Mouse (Mus musculus) intestine, postnatal 0 days (tissue): ENCODE measurements at regions not wholly inside any gene's neighbourhood (a gene's known extent, or its start where the extent isn't known, plus 50 kb on each side); places are given as distances from the start of the nearest gene placed in this dataset.

Experiments used
- ATAC-seq: fragments of 200-750 bp; cut with Nextera tagmentation; 2 replicates; pipeline ENCODE4 v1.8.0; 2017; ENCODE audit warnings: mild to moderate bottlenecking, moderate TSS enrichment, moderate library complexity
- H3K27ac ChIP-seq: fragments of 300-500 bp; sonication (generic); 2 replicates; pipeline ENCODE4 v1.5.1; 2014; ENCODE audit warnings: mild to moderate bottlenecking, low read depth, low read length, moderate library complexity
- H3K27me3 ChIP-seq: fragments of 300-500 bp; sonication (generic); replicated peaks from 2 replicates; pipeline ENCODE4 v1.6.1; 2014; ENCODE audit warnings: low read length, mixed read lengths; ENCODE audit not compliant: control insufficient read depth, insufficient read depth
- H3K36me3 ChIP-seq: fragments of 300-500 bp; sonication (generic); 2 replicates; pipeline ENCODE4 v1.6.1; 2014; ENCODE audit warnings: mild to moderate bottlenecking, moderate library complexity; ENCODE audit not compliant: control insufficient read depth, insufficient read depth
- H3K4me1 ChIP-seq: fragments of 300-500 bp; sonication (generic); replicated peaks from 2 replicates; pipeline ENCODE4 v1.6.1; 2014; ENCODE audit warnings: antibody characterized with exemption, low read length, mixed read lengths; ENCODE audit not compliant: control insufficient read depth, insufficient read depth
- H3K4me2 ChIP-seq: fragments of 300-500 bp; sonication (generic); replicated peaks from 2 replicates; pipeline ENCODE4 v1.6.1; 2014; ENCODE audit warnings: low read depth, mild to moderate bottlenecking, moderate library complexity
- H3K4me3 ChIP-seq: fragments of 300-500 bp; sonication (generic); 2 replicates; pipeline ENCODE4 v1.5.1; 2014; ENCODE audit warnings: low read depth, low read length
- H3K9ac ChIP-seq: fragments of 300-500 bp; sonication (generic); 2 replicates; pipeline ENCODE4 v1.6.1; 2014; ENCODE audit warnings: mild to moderate bottlenecking, low read depth, low read length
- H3K9me3 ChIP-seq: fragments of 300-500 bp; sonication (generic); 2 replicates; pipeline ENCODE4 v1.6.1; 2016; ENCODE audit warnings: mixed run types; ENCODE audit not compliant: control insufficient read depth
- CTCF ChIP-seq: sonication (generic); IDR thresholded peaks from 2 replicates; pipeline ENCODE4 v1.5.1; 2016; ENCODE audit warnings: low read depth, mild to moderate bottlenecking, control low read depth, antibody characterized with exemption, moderate library complexity
- WGBS: fragments of 180-500 bp; shearing (Covaris S2); extraction: QIAGEN DNeasy Blood & Tissue Kit; methylation state at CpG from one replicate; pipeline ENCODE4 v1.1.7; 2014; 5-methylcytosine and 5-hydroxymethylcytosine counted together

GRCm38 (mm10) chr19:45288722-45289121, 53.1 kb upstream of the Lbx1 start:
- Histone ChIP-seq H3K36me3 (no peaks in the 10 kb centered on the region), H3K27ac (no peak overlapping the region), H3K4me1 (no peaks in the 10 kb centered on the region), H3K27me3 (peaks cover 10% of the 10 kb centered on the region), H3K9me3 (no peaks in the 10 kb centered on the region), H3K4me2 (no peak overlapping the region), H3K9ac (no peak overlapping the region), H3K4me3 (no peak overlapping the region)
- WGBS: 74% methylated on average over 2 of the region's 2 CpGs
- TF ChIP-seq CTCF: no peak
- no peak for ATAC-seq

DNA sequence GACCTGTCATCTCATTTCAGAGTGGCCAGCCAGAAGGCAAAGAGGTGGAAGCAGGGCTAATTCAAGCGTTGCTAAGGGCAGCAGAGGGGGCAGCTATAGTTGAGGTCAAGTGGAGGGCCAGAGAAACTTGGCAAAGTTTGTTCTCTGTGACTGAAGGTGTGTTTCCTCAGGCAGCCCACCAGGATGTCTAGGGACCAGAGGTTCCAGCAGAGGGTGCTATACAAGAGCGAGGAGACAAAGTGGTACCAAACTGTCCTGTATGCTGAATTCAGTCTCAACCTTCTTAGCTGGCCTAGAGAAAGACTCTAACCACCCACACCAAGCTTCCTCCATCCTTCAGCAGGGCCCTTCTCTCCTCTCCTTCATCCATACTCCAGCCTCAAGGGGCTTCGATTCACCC, 62.2 kb upstream of the Lbx1 start:
- no peak overlapping the region for H3K9ac ChIP-seq
- H3K36me3 ChIP-seq: no peaks in the 10 kb centered on the region
- H3K9me3 ChIP-seq: no peaks in the 10 kb centered on the region
- H3K27ac ChIP-seq: no peak overlapping the region
- no peaks in the 10 kb centered on the region; the same call in 1 of the 2 replicates for H3K4me1 ChIP-seq
- peak; percentile 71 for TF ChIP-seq CTCF
- H3K4me2 ChIP-seq: no peak overlapping the region
- no peak overlapping the region for H3K4me3 ChIP-seq
- no peak for ATAC-seq
- peaks cover 54% of the 10 kb centered on the region for H3K27me3 ChIP-seq
- WGBS: 36% methylated on average over 3 of the region's 3 CpGs

DNA sequence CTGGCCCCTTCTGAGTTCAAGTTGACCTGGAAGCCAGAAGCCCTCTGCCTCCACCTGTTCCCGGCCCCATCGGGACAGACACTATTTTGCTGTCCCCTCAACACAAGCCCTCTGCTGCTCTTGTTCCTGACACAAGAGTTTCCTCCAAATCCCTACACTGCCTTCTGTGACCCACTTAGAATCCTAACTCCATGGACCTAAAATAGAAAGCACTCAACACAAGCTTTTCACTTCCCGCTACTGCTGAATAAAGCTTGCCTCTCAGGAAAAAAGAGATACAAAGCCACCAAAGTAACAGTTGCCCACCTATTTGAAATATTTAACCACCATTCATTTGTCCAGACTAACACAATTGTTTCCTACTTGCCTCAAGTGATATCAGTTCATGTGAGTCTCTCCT, 63.7 kb upstream of the Lbx1 start:
- 73% methylated on average over 3 of the region's 3 CpGs for WGBS
- Histone ChIP-seq H3K27ac (no peak overlapping the region), H3K36me3 (no peaks in the 10 kb centered on the region), H3K27me3 (peaks cover 59% of the 10 kb centered on the region), H3K9ac (no peak overlapping the region), H3K9me3 (no peaks in the 10 kb centered on the region), H3K4me1 (no peaks in the 10 kb centered on the region; the same call in 1 of the 2 replicates), H3K4me2 (no peak overlapping the region), H3K4me3 (no peak overlapping the region)
- ATAC-seq: no peak
- no peak for TF ChIP-seq CTCF

DNA sequence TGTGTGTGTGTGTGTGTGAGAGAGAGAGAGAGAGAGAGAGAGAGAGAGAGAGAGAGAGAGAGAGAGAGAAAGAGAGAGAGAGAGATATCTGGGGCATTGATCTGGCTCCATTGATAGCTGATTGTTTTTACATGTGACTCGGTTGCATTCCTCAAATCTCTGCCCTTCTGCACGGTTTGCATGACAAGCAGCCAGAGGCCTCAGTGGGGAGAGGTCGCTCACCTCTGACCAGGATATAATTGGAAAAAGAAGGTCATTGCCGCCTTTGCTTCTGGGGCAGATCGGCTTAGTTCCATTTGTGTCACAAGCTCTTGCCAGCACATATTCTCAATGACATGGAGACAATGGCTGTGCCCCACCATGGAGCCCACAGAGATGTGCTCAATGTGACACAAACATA, 63.8 kb upstream of the Btrc start:
- Histone ChIP-seq H3K36me3 (no peaks in the 10 kb centered on the region), H3K9ac (no peak overlapping the region), H3K27me3 (peaks cover 63% of the 10 kb centered on the region), H3K9me3 (no peaks in the 10 kb centered on the region), H3K4me2 (no peak overlapping the region), H3K27ac (no peak overlapping the region), H3K4me3 (no peak overlapping the region), H3K4me1 (no peaks in the 10 kb centered on the region; the same call in 1 of the 2 replicates)
- 52% methylated on average over 5 of the region's 5 CpGs for WGBS
- TF ChIP-seq CTCF: no peak
- no peak for ATAC-seq

DNA sequence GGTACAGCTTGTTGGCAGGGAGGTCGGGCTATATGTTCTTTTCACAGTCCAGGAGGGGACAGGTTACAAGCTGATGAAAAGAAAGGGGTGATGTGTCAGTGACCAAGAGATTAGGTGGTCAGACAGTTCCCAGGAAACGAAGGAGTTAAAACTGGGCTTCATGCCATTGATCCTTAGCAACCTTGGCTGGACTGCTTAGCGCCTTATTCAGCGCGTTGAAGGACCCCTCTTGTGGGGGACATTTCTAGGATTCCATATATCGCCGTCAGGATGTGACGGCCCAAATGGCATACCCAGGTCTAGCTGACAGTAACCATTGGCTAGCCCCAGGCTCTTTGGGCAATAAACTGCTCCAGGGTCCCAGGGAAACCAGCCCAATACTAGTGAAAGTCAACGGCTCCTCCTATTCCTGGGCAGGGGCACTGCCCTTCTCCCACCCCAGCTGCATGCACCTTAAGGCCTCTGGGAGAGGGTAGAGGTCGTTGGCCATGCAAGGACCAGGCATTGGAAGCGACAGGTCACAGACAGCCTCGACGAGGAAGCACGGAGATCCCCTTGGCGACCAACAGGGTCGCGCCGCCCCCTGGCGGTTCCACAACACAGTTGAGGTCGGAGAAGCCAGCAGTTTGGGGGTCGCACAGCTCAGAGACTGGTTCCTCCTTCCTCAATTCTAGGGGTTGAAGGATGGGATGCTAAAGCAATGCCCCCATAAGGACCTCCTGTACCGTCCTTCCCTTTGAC, 62.7 kb upstream of the Btrc start:
- no peak for ATAC-seq
- TF ChIP-seq CTCF: peak; percentile 73

GRCm38 (mm10) chr19:45301432-45301732, 62.2 kb upstream of the Btrc start:
- TF ChIP-seq CTCF: no peak
- ATAC-seq: no peak
- Histone ChIP-seq H3K9ac (peak overlapping the region; percentile 38; the same call in 1 of the 2 replicates), H3K36me3 (no peaks in the 10 kb centered on the region), H3K9me3 (no peaks in the 10 kb centered on the region), H3K4me2 (peak overlapping the region; percentile 82), H3K4me1 (no peaks in the 10 kb centered on the region; the same call in 1 of the 2 replicates), H3K27me3 (peaks cover 76% of the 10 kb centered on the region), H3K4me3 (peak overlapping the region; percentile 50), H3K27ac (no peak overlapping the region)
- WGBS: 3% methylated on average over 16 of the region's 16 CpGs

More for the DNA sequence above, 62.7 kb upstream of the Btrc start:
- H3K9me3 ChIP-seq: no peaks in the 10 kb centered on the region
- peak overlapping the region; percentile 82 for H3K4me2 ChIP-seq
- 3% methylated on average over 22 of the region's 22 CpGs for WGBS
- no peaks in the 10 kb centered on the region for H3K36me3 ChIP-seq
- no peaks in the 10 kb centered on the region; the same call in 1 of the 2 replicates for H3K4me1 ChIP-seq
- no peak overlapping the region for H3K27ac ChIP-seq
- peaks cover 70% of the 10 kb centered on the region for H3K27me3 ChIP-seq
- no peak overlapping the region for H3K9ac ChIP-seq
- peak overlapping the region; percentile 50 for H3K4me3 ChIP-seq
